Mouse (Mus musculus): Measurements from ENCODE around the gene Chrnb2. TPM values are rescaled to one million over a fixed set of nuclear protein-coding genes. Genes with fewer than 3 reads are reported as not detected.
A peak's percentile ranks its signal among the peaks of the same experiment; 100 is the strongest.
"Not testable (repeated sequence)": the region's sequence is repeated elsewhere in the genome, so short reads cannot be mapped to it uniquely, and the experiment has no call there.

Gene Chrnb2
- 26.2 and 28.0 TPM in 2 replicates for polyA plus RNA-seq (2016; fragmentation: Nextera tagmentation; extraction: Ambion mirVana)

DNA sequence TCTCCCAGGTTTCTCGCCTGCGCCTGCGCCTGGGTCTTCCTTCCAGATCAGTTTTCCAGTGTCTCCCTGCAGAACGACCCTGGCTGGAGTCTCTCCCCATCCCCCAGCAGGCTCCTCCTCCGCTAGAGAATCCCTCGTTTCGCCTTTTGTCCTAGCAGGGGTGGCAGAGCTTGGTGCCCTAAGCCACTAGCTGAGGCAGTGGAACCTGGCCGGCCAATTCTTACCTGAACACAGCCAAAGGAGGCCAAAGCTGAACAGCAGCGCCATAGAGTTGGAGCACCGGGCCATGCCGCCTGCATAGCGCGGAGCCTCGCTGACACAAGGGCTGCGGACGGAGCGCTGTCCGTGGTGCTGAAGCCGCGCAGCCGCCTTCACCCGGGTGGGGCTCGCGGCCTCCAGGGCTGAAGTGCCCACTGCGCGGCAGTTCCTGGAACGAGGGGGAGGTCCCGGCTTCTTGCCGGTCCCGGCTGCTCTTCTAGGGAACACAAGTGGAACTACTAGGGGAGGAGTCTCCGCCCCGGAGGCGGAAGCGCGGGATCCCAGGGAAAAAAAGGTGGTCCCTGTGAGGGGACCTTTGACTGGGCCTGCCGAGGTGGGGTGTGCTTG, at the start of gene Chrnb2:
Gene Chrnb2 (minus strand): TSS at position 514 of the 606 bp plus-strand sequence.
- peaks cover 15% of the 10 kb centered on the region for H3K36me3 ChIP-seq
- peak within 1 kb of the TSS; percentile 47 for H3K4me3 ChIP-seq
- under 1% methylated on average over 36 of the region's 36 CpGs for WGBS
- H3K9me3 ChIP-seq = no peaks in the 10 kb centered on the region
- peak within 1 kb of the TSS; percentile 63 for H3K4me2 ChIP-seq (replicated peaks)
- H3K27me3 ChIP-seq (replicated peaks) = no peaks in the 10 kb centered on the region
- peak within 1 kb of the TSS; percentile 71 for H3K9ac ChIP-seq
- peak within 1 kb of the TSS; percentile 74; the same call in 1 of the 2 replicates for H3K27ac ChIP-seq
- H3K4me1 ChIP-seq = peaks cover 21% of the 10 kb centered on the region
- ATAC-seq (ENCODE audit: low FRiP score, low read depth) = peak; percentile 67

- Histone ChIP-seq H3K4me2 (replicated peaks) (no peak overlapping the region), H3K27ac (no peak overlapping the region), H3K36me3 (no peaks in the 10 kb centered on the region), H3K27me3 (replicated peaks) (no peaks in the 10 kb centered on the region), H3K9me3 (no peaks in the 10 kb centered on the region), H3K4me3 (no peak overlapping the region), H3K9ac (no peak overlapping the region), H3K4me1 (no peaks in the 10 kb centered on the region)
- no peak for ATAC-seq (ENCODE audit: low FRiP score, low read depth)
- 85% methylated on average over 7 of the region's 7 CpGs for whole genome bisulfite sequencing
Observed at GRCm38 (mm10) chr3:89814051-89814450, 49.6 kb upstream of the Chrnb2 start.

DNA sequence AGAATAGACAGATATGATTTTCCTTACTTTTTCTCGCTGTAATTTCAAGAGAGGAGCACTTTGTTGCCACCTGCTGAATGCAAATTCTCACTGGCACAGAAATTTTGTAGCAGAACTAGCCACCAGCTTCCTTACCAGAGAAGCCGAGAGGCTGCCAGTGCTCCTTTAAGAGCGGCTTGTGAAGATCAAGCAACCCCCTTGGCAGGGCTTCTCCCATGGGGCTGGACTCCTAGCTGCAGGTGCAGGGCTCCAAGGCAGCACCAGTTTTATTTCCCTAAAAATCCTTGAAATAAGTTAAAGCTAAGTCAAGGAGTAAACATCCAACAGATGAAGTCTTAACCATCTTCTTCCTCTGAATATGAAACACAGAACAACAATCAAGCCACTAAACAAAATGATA, 47.7 kb upstream of the Chrnb2 start:
- no peaks in the 10 kb centered on the region for H3K9me3 ChIP-seq
- H3K9ac ChIP-seq = no peak overlapping the region
- no peak overlapping the region for H3K4me3 ChIP-seq
- H3K4me1 ChIP-seq = no peaks in the 10 kb centered on the region
- H3K36me3 ChIP-seq = no peaks in the 10 kb centered on the region
- H3K27me3 ChIP-seq (replicated peaks) = no peaks in the 10 kb centered on the region
- WGBS = 71% methylated on average over 3 of the region's 3 CpGs
- no peak overlapping the region for H3K27ac ChIP-seq
- H3K4me2 ChIP-seq (replicated peaks) = no peak overlapping the region
- no peak for ATAC-seq (ENCODE audit: low FRiP score, low read depth)

DNA sequence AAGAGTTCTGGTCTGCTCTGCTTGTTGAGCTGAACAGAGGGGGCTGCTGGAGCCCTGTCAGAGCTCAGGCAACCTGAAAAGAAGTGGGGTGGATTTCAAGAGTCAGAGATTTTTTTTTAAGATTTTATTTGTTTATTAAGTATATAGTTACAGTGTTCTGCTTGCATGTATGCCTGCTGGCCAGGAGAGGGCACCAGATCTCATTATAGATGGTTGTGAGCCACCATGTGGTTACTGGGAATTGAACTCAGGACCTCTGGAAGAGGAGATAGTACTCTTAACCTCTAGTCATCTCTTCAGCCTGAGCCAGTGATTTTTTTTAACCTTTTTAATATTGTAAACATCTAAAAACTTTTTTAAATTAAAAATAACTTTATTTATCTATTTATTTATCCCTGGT, 46.4 kb upstream of the Chrnb2 start:
- no peaks in the 10 kb centered on the region for H3K27me3 ChIP-seq (replicated peaks)
- no peaks in the 10 kb centered on the region for H3K4me1 ChIP-seq
- no peak overlapping the region for H3K27ac ChIP-seq
- no peak overlapping the region for H3K4me2 ChIP-seq (replicated peaks)
- no peaks in the 10 kb centered on the region for H3K9me3 ChIP-seq
- no peak overlapping the region for H3K9ac ChIP-seq
- no peaks in the 10 kb centered on the region for H3K36me3 ChIP-seq
- no peak for ATAC-seq (ENCODE audit: low FRiP score, low read depth)
- no peak overlapping the region for H3K4me3 ChIP-seq

DNA sequence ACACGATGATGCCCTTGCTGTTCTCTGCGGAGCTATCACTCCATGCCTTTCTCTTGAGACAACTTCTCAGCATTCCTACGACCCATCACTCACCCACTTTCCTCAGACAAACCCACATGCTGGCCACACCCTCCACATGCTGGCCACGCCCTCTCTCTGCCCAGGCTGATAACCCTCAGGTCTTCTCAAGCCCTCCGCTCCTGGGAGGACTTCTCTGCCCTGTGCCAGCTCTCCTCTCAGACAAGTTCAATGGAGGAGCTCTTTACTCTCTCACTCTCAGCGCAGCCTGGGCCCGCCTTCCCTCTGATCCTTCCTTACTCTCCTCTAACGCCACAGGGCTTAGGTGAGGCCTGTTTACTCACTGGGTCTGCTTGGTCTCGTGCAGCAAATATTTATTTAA, 44.2 kb upstream of the Chrnb2 start:
- H3K9me3 ChIP-seq = no peaks in the 10 kb centered on the region
- H3K27me3 ChIP-seq (replicated peaks) = no peaks in the 10 kb centered on the region
- H3K4me2 ChIP-seq (replicated peaks) = no peak overlapping the region
- no peaks in the 10 kb centered on the region for H3K36me3 ChIP-seq
- no peak overlapping the region for H3K27ac ChIP-seq
- 59% methylated on average over 9 of the region's 9 CpGs for WGBS
- no peak overlapping the region for H3K9ac ChIP-seq
- ATAC-seq (ENCODE audit: low FRiP score, low read depth) = no peak
- H3K4me3 ChIP-seq = no peak overlapping the region
- H3K4me1 ChIP-seq = no peaks in the 10 kb centered on the region

- no peaks in the 10 kb centered on the region for H3K4me1 ChIP-seq
- no peak for ATAC-seq (ENCODE audit: low FRiP score, low read depth)
- no peak overlapping the region for H3K27ac ChIP-seq
- 86% methylated on average over 5 of the region's 5 CpGs for WGBS
- H3K9ac ChIP-seq = no peak overlapping the region
- H3K9me3 ChIP-seq = no peaks in the 10 kb centered on the region
- no peaks in the 10 kb centered on the region for H3K27me3 ChIP-seq (replicated peaks)
- no peaks in the 10 kb centered on the region for H3K36me3 ChIP-seq
- no peak overlapping the region for H3K4me2 ChIP-seq (replicated peaks)
- H3K4me3 ChIP-seq = no peak overlapping the region
Observed at GRCm38 (mm10) chr3:89807881-89808280, 43.4 kb upstream of the Chrnb2 start.

GRCm38 (mm10) chr3:89807171-89807570, 42.7 kb upstream of the Chrnb2 start:
- Histone ChIP-seq H3K4me2 (replicated peaks) (no peak overlapping the region), H3K4me1 (no peaks in the 10 kb centered on the region), H3K27ac (no peak overlapping the region), H3K27me3 (replicated peaks) (no peaks in the 10 kb centered on the region), H3K4me3 (no peak overlapping the region), H3K36me3 (no peaks in the 10 kb centered on the region), H3K9ac (no peak overlapping the region), H3K9me3 (no peaks in the 10 kb centered on the region)
- WGBS = 97% methylated on average over 3 of the region's 3 CpGs
- no peak for ATAC-seq (ENCODE audit: low FRiP score, low read depth)

GRCm38 (mm10) chr3:89806751-89807150, 42.3 kb upstream of the Chrnb2 start:
- no peaks in the 10 kb centered on the region for H3K9me3 ChIP-seq
- no peaks in the 10 kb centered on the region for H3K4me1 ChIP-seq
- ATAC-seq (ENCODE audit: low FRiP score, low read depth) = no peak
- H3K4me3 ChIP-seq = no peak overlapping the region
- no peak overlapping the region for H3K4me2 ChIP-seq (replicated peaks)
- no peak overlapping the region for H3K9ac ChIP-seq
- no peaks in the 10 kb centered on the region for H3K27me3 ChIP-seq (replicated peaks)
- WGBS = 89% methylated on average over 2 of the region's 2 CpGs
- H3K27ac ChIP-seq = no peak overlapping the region
- no peaks in the 10 kb centered on the region for H3K36me3 ChIP-seq

DNA sequence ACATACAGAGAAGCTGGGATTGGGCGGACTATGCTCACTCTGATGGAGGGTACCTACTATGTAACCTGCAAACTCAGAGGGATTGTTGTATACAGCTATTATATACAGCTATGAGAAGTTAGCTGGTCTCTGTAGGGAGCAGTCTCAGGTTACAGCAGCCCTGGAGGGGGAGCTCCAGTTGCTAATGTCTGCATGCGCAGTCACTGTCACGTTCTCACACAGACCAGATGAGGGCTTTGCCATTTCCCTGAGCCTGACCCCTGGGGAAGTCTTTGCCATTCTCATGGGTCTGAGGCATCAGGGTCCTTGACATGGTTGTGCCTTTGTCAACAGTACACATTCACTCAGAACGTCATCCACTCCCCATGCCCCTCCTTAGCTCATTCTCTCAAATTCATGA, 40.7 kb upstream of the Chrnb2 start:
- no peak overlapping the region for H3K27ac ChIP-seq

DNA sequence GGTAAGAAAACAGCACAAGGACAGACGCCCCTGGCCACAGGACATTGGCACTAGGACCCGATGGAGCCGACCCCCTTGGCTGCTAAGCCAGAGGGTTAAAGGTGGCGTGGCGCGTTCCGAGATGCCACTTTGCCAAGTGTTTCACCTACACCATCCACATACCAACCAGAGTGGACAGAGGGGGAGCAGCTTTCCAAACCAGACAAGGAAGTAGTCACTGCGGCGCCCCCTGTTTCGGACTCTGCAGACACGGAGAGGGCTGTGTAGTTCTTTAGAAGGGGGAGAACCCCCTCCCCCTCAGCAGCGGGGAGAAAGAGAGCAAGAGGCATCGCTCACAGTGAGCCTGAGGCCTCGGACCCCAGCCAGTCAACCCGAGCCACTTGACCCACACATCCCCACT, 38.4 kb upstream of the Chrnb2 start:
- no peak overlapping the region for H3K27ac ChIP-seq
- H3K4me1 ChIP-seq = peaks cover 5% of the 10 kb centered on the region
- H3K9me3 ChIP-seq = no peaks in the 10 kb centered on the region
- H3K9ac ChIP-seq = no peak overlapping the region
- no peak for ATAC-seq (ENCODE audit: low FRiP score, low read depth)
- no peak overlapping the region for H3K4me2 ChIP-seq (replicated peaks)
- WGBS = 78% methylated on average over 15 of the region's 15 CpGs
- H3K27me3 ChIP-seq (replicated peaks) = no peaks in the 10 kb centered on the region
- H3K36me3 ChIP-seq = no peaks in the 10 kb centered on the region
- H3K4me3 ChIP-seq = no peak overlapping the region

More for the DNA sequence above, 40.7 kb upstream of the Chrnb2 start:
- no peak overlapping the region for H3K4me3 ChIP-seq
- no peak overlapping the region for H3K9ac ChIP-seq
- no peak overlapping the region for H3K4me2 ChIP-seq (replicated peaks)
- 67% methylated on average over 4 of the region's 4 CpGs for WGBS
- no peaks in the 10 kb centered on the region for H3K27me3 ChIP-seq (replicated peaks)
- no peaks in the 10 kb centered on the region for H3K9me3 ChIP-seq
- no peak for ATAC-seq (ENCODE audit: low FRiP score, low read depth)
- no peaks in the 10 kb centered on the region for H3K36me3 ChIP-seq
- H3K4me1 ChIP-seq = no peaks in the 10 kb centered on the region

DNA sequence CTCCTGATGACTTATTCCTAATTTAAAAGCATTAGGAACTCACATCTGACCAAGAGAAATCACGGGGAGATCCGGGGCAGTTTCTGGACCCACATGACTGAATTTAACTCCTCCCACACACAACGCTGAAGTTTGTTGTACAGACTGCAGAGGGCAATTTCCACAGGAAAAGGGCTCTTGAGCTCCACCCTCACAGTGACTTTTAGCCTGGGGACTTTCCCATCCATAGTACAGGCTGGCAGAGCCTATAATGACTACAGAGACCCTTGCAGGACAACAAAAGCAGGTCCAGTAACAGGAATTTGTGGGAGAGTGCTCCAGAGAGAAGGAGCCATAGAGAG, 37.0 kb upstream of the Chrnb2 start:
- Histone ChIP-seq H3K4me1 (peaks cover 5% of the 10 kb centered on the region), H3K27me3 (replicated peaks) (no peaks in the 10 kb centered on the region), H3K4me2 (replicated peaks) (no peak overlapping the region), H3K4me3 (no peak overlapping the region), H3K36me3 (no peaks in the 10 kb centered on the region), H3K27ac (no peak overlapping the region), H3K9me3 (no peaks in the 10 kb centered on the region), H3K9ac (no peak overlapping the region)
- no peak for ATAC-seq (ENCODE audit: low FRiP score, low read depth)
- 37% methylated on average over 3 of the region's 3 CpGs for WGBS

DNA sequence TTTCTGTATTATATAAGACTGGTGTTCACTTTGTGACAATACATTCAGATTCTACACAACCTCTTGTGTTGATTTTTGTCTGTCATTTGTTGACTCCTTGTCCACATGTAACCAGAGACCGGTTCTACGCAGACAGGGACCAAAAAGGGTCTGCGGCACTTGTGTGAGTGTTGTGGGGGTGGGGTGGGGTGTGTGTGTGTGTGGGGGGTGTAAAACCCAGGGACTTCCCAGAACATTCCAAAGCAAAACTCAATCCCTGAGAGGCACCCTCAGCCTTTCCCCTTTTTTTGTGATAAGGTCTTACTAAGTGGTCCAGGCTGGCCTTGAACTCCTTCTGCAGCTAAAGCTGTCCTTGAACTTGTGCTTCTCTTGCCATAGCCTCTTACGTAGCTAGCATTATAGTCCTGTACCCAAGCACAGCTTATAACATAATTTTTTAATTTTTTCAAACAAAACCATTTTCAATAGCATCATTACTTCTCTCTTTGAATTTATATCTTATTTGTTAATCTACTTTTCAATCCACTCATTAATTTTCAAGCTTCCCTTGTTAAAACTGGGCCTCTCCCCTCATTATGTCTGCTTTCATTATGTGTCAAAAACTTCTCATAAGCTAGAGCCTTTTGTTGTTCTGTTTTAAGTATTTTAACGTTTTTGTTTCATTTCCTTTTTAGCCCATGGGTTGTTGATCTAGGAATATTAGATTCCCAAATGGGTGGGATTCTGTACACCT, 36.5 kb upstream of the Chrnb2 start:
- ATAC-seq (ENCODE audit: low FRiP score, low read depth) = no peak
- Histone ChIP-seq H3K4me1 (peaks cover 5% of the 10 kb centered on the region), H3K9me3 (no peaks in the 10 kb centered on the region), H3K27ac (no peak overlapping the region), H3K4me2 (replicated peaks) (no peak overlapping the region), H3K27me3 (replicated peaks) (no peaks in the 10 kb centered on the region), H3K36me3 (no peaks in the 10 kb centered on the region), H3K4me3 (no peak overlapping the region), H3K9ac (no peak overlapping the region)
- 71% methylated on average over 5 of the region's 5 CpGs for WGBS

DNA sequence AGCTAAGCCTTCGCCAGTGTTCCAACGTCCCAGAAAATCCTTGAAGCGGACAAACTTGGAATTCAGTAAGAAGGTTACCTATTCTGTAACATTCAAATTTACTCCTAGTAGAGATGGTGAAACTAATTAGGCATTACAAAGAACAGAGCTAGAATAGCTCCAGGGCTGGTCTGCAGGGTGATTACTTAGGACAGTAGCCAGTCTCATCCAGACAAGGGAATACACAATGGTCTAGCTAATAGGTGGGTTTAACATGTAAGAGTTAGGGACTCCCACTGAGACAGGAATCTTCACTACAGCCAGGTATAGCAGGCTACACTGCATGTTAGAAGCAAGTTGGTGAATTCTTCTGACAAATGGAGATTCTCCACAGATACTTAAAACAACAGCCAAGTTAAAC, 35.6 kb upstream of the Chrnb2 start:
- H3K9ac ChIP-seq; H3K4me2 ChIP-seq (replicated peaks); H3K4me3 ChIP-seq; H3K36me3 ChIP-seq; H3K4me1 ChIP-seq; H3K9me3 ChIP-seq; H3K27me3 ChIP-seq (replicated peaks); ATAC-seq (ENCODE audit: low FRiP score, low read depth); H3K27ac ChIP-seq: not testable (repeated sequence)
- 42% methylated on average over 3 of the region's 3 CpGs for WGBS
